Mouse (Mus musculus) MEL (cell line): ENCODE data around the gene Txnrd2. TPM values are rescaled to one million over a fixed set of nuclear protein-coding genes. Genes with fewer than 3 reads are reported as not detected.

Source experiments
- DNase-seq: peaks from one replicate; pipeline ENCODE4 v3.0.0; 2011; ENCODE audit warnings: low read depth, low spot score
- H3K27ac ChIP-seq: 2 replicates; pipeline ENCODE4 v1.5.1; 2012; ENCODE audit warnings: low read depth, mild to moderate bottlenecking, control low read depth, low read length, moderate library complexity; ENCODE audit not compliant: control insufficient read depth
- H3K27me3 ChIP-seq, 2 experiments: fragments of 150-350 bp in 1 of 2; sonication (generic) in 1 of 2; 2 replicates each; pipeline ENCODE4 v1.6.1; 2012; ENCODE audit warnings: low read length in 2 of 2, mild to moderate bottlenecking in 2 of 2, improper control_type of control experiment in 1 of 2, moderate library complexity in 1 of 2; ENCODE audit not compliant: insufficient read depth in 2 of 2, control insufficient read depth in 1 of 2
- H3K36me3 ChIP-seq, 2 experiments: 2 replicates each; pipeline ENCODE4 v1.6.1; 2012 to 2014; ENCODE audit warnings: low read length in 2 of 2, improper control_type of control experiment in 1 of 2, inconsistent platforms in 1 of 2, mild to moderate bottlenecking in 1 of 2; ENCODE audit not compliant: insufficient read depth in 2 of 2, control insufficient read depth in 1 of 2
- H3K4me1 ChIP-seq, 2 experiments: fragments of 150-350 bp in 1 of 2; sonication (generic) in 1 of 2; 2 replicates each; pipeline ENCODE4 v1.6.1; 2012; ENCODE audit warnings: low read length in 2 of 2, improper control_type of control experiment in 1 of 2, mild to moderate bottlenecking in 1 of 2; ENCODE audit not compliant: insufficient read depth in 2 of 2, control insufficient read depth in 1 of 2
- H3K4me3 ChIP-seq, 2 experiments: fragments of 150-350 bp in 1 of 2; sonication (generic) in 1 of 2; 2 replicates each; pipeline ENCODE4 v1.5.1; 2012; ENCODE audit warnings: low read depth in 2 of 2, low read length in 2 of 2, mild to moderate bottlenecking in 2 of 2, moderate library complexity in 2 of 2, control low read depth in 1 of 2, improper control_type of control experiment in 1 of 2; ENCODE audit not compliant: control insufficient read depth in 1 of 2, insufficient read depth in 1 of 2
- H3K79me2 ChIP-seq: 2 replicates; pipeline ENCODE4 v1.6.1; 2012; ENCODE audit warnings: mild to moderate bottlenecking, low read length, moderate library complexity; ENCODE audit not compliant: control insufficient read depth, poor library complexity, insufficient read depth
- H3K9ac ChIP-seq: 2 replicates; pipeline ENCODE4 v1.6.1; 2012; ENCODE audit warnings: low read depth, mild to moderate bottlenecking, control low read depth, low read length, moderate library complexity; ENCODE audit not compliant: control insufficient read depth, poor library complexity, severe bottlenecking
- H3K9me3 ChIP-seq: fragments of 150-350 bp; sonication (generic); replicated peaks from 2 replicates; pipeline ENCODE4 v1.6.1; 2012; ENCODE audit warnings: mild to moderate bottlenecking, low read length, improper control_type of control experiment, moderate library complexity; ENCODE audit not compliant: insufficient read depth
- BHLHE40 ChIP-seq: IDR thresholded peaks from 2 replicates; pipeline ENCODE4 v1.6.1; 2012; ENCODE audit warnings: low read depth, mild to moderate bottlenecking, inconsistent platforms, low read length, improper control_type of control experiment, borderline replicate concordance
- CHD1 ChIP-seq: IDR thresholded peaks from 2 replicates; pipeline ENCODE4 v1.6.1; 2012; ENCODE audit warnings: low read depth, mild to moderate bottlenecking, inconsistent platforms, low read length, improper control_type of control experiment
- CTCF ChIP-seq, 3 experiments: IDR thresholded peaks in 2 of 3; conservative IDR thresholded peaks in 1 of 3; 2 replicates each; pipeline ENCODE4 v1.5.1; 2011 to 2012; ENCODE audit warnings: low read length in 3 of 3, low read depth in 2 of 3, mild to moderate bottlenecking in 2 of 3, improper control_type of control experiment in 1 of 3, inconsistent platforms in 1 of 3, mixed read lengths in 1 of 3, moderate library complexity in 1 of 3; ENCODE audit not compliant: control insufficient read depth in 1 of 3, insufficient read depth in 1 of 3, poor library complexity in 1 of 3, severe bottlenecking in 1 of 3
- E2F4 ChIP-seq: IDR thresholded peaks from 2 replicates; pipeline ENCODE4 v1.6.1; 2011; ENCODE audit warnings: low read depth, low read length, improper control_type of control experiment, borderline replicate concordance
- EP300 ChIP-seq, 2 experiments: IDR thresholded peaks; 2 replicates each; pipeline ENCODE4 v1.6.1; 2011; ENCODE audit warnings: improper control_type of control experiment in 2 of 2, low read length in 2 of 2, low read depth in 1 of 2, mild to moderate bottlenecking in 1 of 2
- ETS1 ChIP-seq: IDR thresholded peaks from 2 replicates; pipeline ENCODE4 v1.6.1; 2012; ENCODE audit warnings: low read depth, mild to moderate bottlenecking, inconsistent platforms, low read length, improper control_type of control experiment, moderate library complexity
- GABPA ChIP-seq: IDR thresholded peaks from 2 replicates; pipeline ENCODE4 v1.6.1; 2012; ENCODE audit warnings: low read depth, mild to moderate bottlenecking, inconsistent platforms, low read length, improper control_type of control experiment, moderate library complexity
- GATA1 ChIP-seq: IDR thresholded peaks from 2 replicates; pipeline ENCODE4 v1.6.1; 2011; ENCODE audit warnings: low read depth, low read length, improper control_type of control experiment
- JUND ChIP-seq: IDR thresholded peaks from 2 replicates; pipeline ENCODE4 v1.6.1; 2011; ENCODE audit warnings: low read depth, mild to moderate bottlenecking, improper control_type of control experiment, low read length
- MAFK ChIP-seq: IDR thresholded peaks from 2 replicates; pipeline ENCODE4 v1.6.1; 2011; ENCODE audit warnings: low read depth, mild to moderate bottlenecking, low read length, improper control_type of control experiment, borderline replicate concordance
- MAX ChIP-seq: IDR thresholded peaks from 2 replicates; pipeline ENCODE4 v1.6.1; 2011; ENCODE audit warnings: low read length, improper control_type of control experiment
- MEF2A ChIP-seq: IDR thresholded peaks from 2 replicates; pipeline ENCODE4 v1.6.1; 2014; ENCODE audit warnings: low read depth, mild to moderate bottlenecking, inconsistent platforms, low read length, improper control_type of control experiment; ENCODE audit not compliant: poor library complexity, insufficient replicate concordance, severe bottlenecking; ENCODE audit errors: extremely low read depth
- MXI1 ChIP-seq: IDR thresholded peaks from 2 replicates; pipeline ENCODE4 v1.6.1; 2011; ENCODE audit warnings: mild to moderate bottlenecking, low read depth, low read length, improper control_type of control experiment
- MYB ChIP-seq: IDR thresholded peaks from 2 replicates; pipeline ENCODE4 v1.6.1; 2011; ENCODE audit warnings: mild to moderate bottlenecking, low read depth, low read length, improper control_type of control experiment
- POLR2A ChIP-seq, 2 experiments: IDR thresholded peaks; 2 replicates each; pipeline ENCODE4 v1.6.1; 2011 to 2012; ENCODE audit warnings: low read length in 2 of 2, mild to moderate bottlenecking in 2 of 2, control low read depth in 1 of 2, improper control_type of control experiment in 1 of 2, low read depth in 1 of 2, moderate library complexity in 1 of 2; ENCODE audit not compliant: control insufficient read depth in 1 of 2, insufficient read depth in 1 of 2, poor library complexity in 1 of 2
- POLR2AphosphoS5 ChIP-seq: IDR thresholded peaks from 2 replicates; pipeline ENCODE4 v1.6.1; 2012; ENCODE audit warnings: low read depth, borderline replicate concordance, mild to moderate bottlenecking, inconsistent platforms, low read length, moderate library complexity, mixed read lengths
- RAD21 ChIP-seq: IDR thresholded peaks from 2 replicates; pipeline ENCODE4 v1.6.1; 2011; ENCODE audit warnings: mild to moderate bottlenecking, low read depth, low read length, improper control_type of control experiment
- SMC3 ChIP-seq: IDR thresholded peaks from 2 replicates; pipeline ENCODE4 v1.6.1; 2011; ENCODE audit warnings: low read depth, low read length, improper control_type of control experiment
- TBP ChIP-seq: IDR thresholded peaks from 2 replicates; pipeline ENCODE4 v1.8.0; 2011; ENCODE audit warnings: low read depth, low read length, improper control_type of control experiment
- TCF12 ChIP-seq: IDR thresholded peaks from 2 replicates; pipeline ENCODE4 v1.6.1; 2014; ENCODE audit warnings: low read depth, mild to moderate bottlenecking, inconsistent platforms, low read length, improper control_type of control experiment, moderate library complexity
- UBTF ChIP-seq: IDR thresholded peaks from 2 replicates; pipeline ENCODE4 v1.6.1; 2012; ENCODE audit warnings: low read depth, mild to moderate bottlenecking, inconsistent platforms, low read length, improper control_type of control experiment, moderate library complexity, borderline replicate concordance; ENCODE audit not compliant: insufficient read depth
- USF1 ChIP-seq: IDR thresholded peaks from 2 replicates; pipeline ENCODE4 v1.6.1; 2014; ENCODE audit warnings: low read depth, mild to moderate bottlenecking, inconsistent platforms, low read length, improper control_type of control experiment, moderate library complexity
- ZKSCAN1 ChIP-seq: IDR thresholded peaks from 2 replicates; pipeline ENCODE4 v1.6.1; 2012; ENCODE audit warnings: low read depth, mild to moderate bottlenecking, inconsistent platforms, low read length, improper control_type of control experiment, moderate library complexity
- ZMIZ1 ChIP-seq: IDR thresholded peaks from 2 replicates; pipeline ENCODE4 v1.6.1; 2012; ENCODE audit warnings: low read depth, mild to moderate bottlenecking, inconsistent platforms, low read length, improper control_type of control experiment, moderate library complexity
- ZNF384 ChIP-seq: IDR thresholded peaks from 2 replicates; pipeline ENCODE4 v1.6.1; 2012; ENCODE audit warnings: low read depth, mild to moderate bottlenecking, inconsistent platforms, low read length, improper control_type of control experiment
- polyA plus RNA-seq, 2 experiments: library from polyadenylated mRNA; stranded (reverse) in 1 of 2; unstranded in 1 of 2; fragments of >175 nt in 1 of 2; fragments of >200 nt in 1 of 2; gene quantifications; 2 replicates each; pipeline versions ENCODE4 v1.2.1 to v1.2.4; 2012; ENCODE audit warnings: low replicate concordance in 2 of 2, low read depth in 1 of 2; ENCODE audit not compliant: insufficient read length in 2 of 2, insufficient read depth in 1 of 2, missing spikeins in 1 of 2
- total RNA-seq: library from RNA; depleted of rRNA; stranded (reverse); fragments of 300-350 nt; gene quantifications from 2 replicates; pipeline ENCODE4 v1.2.3, GENCODE M21; 2012

The Txnrd2 gene
- total and polyA plus RNA-seq, 3 experiments, result 31.2 to 46.8 TPM; not detected in 1

GRCm38 (mm10) chr16:18458661-18459060 is 32.5 kb downstream of the Txnrd2 start (continued):
- TF ChIP-seq ZNF384 (peak; percentile 70), GATA1 (peak; percentile 82), TBP (no peak), SMC3 (no peak), USF1 (no peak), MEF2A (no peak), MXI1 (peak; percentile 50; the same call in 1 of the 2 replicates), POLR2AphosphoS5 (no peak), MYB (peak; percentile 45; the same call in 1 of the 2 replicates), CHD1 (no peak), ETS1 (peak; percentile 62; the same call in 1 of the 2 replicates), EP300 (IDR thresholded peaks at IDR 0.05; ENCODE audit: low read depth in 1 of 2, low read length in 2 of 2) (peak; percentile 54 to 81; a peak in 3 of 4 replicates), JUND (no peak), CTCF (IDR thresholded peaks at IDR 0.05 in 2 of 3, conservative IDR thresholded peaks at IDR 0.05 in 1 of 3; ENCODE audit: control insufficient read depth in 1 of 3, insufficient read depth in 1 of 3, low read depth in 2 of 3, low read length in 3 of 3, poor library complexity in 1 of 3, severe bottlenecking in 1 of 3) (no peak), ZKSCAN1 (no peak), UBTF (no peak), ZMIZ1 (no peak), RAD21 (no peak), MAX (no peak), E2F4 (no peak), POLR2A (IDR thresholded peaks at IDR 0.05; ENCODE audit: control insufficient read depth in 1 of 2, insufficient read depth in 1 of 2, low read depth in 1 of 2, low read length in 2 of 2, poor library complexity in 1 of 2) (no peak), MAFK (peak; percentile 46; the same call in 1 of the 2 replicates)

GRCm38 (mm10) chr16:18459335-18459954 is 33.3 kb downstream of the Txnrd2 start:
- Histone ChIP-seq H3K27ac (peak overlapping the region; percentile 79), H3K4me3 (peak overlapping the region in 1 of 2 experiments; percentile 7; a peak in 2 of 4 replicates), H3K9ac (peak overlapping the region; percentile 4; the same call in 1 of the 2 replicates)
- no peak for TF ChIP-seq ZNF384
- TF ChIP-seq CTCF (IDR thresholded peaks at IDR 0.05 in 2 of 3, conservative IDR thresholded peaks at IDR 0.05 in 1 of 3; ENCODE audit: control insufficient read depth in 1 of 3, insufficient read depth in 1 of 3, low read depth in 2 of 3, low read length in 3 of 3, poor library complexity in 1 of 3, severe bottlenecking in 1 of 3), result no peak
- no peak for TF ChIP-seq SMC3
- no peak; the same call in 1 of the 2 replicates for TF ChIP-seq MAX
- no peak for TF ChIP-seq GABPA
- 0 out of 2 replicates have a peak, but pooled peaks have one; percentile 33 for TF ChIP-seq BHLHE40
- TF ChIP-seq ZMIZ1, result no peak
- TF ChIP-seq TCF12, result 0 out of 2 replicates have a peak, but pooled peaks have one; percentile 11
- TF ChIP-seq ETS1, result peak; percentile 27; the same call in 1 of the 2 replicates
- TF ChIP-seq, all 39 proteins: peak for 3
- Histone ChIP-seq H3K9me3 (no peaks in the 10 kb centered on the region), H3K36me3 (peaks cover 0 to 26% of the 10 kb centered on the region in 2 experiments), H3K27me3 (no peaks in the 10 kb centered on the region), H3K4me1 (peaks cover 9 to 36% of the 10 kb centered on the region in 2 experiments), H3K79me2 (no peaks in the 10 kb centered on the region)
- DNase-seq, result no peak
